Mouse (Mus musculus) heart, adult 10 weeks (tissue): ENCODE data around the gene Aspn. TPM values are rescaled to one million over a fixed set of nuclear protein-coding genes. Genes with fewer than 3 reads are reported as not detected.

Source experiments
- polyA plus RNA-seq: library from polyadenylated mRNA; stranded (reverse); fragments of 350-450 nt; fragmentation: Illumina TruSeq; extraction: RNeasy Lipid Tissue Mini Kit (QIAGEN cat#74804); gene quantifications from one replicate; pipeline ENCODE4 v1.2.3, GENCODE M21; 2014; ENCODE audit warnings: low read depth, low replicate concordance

The Aspn gene
- 21.4 TPM for polyA plus RNA-seq

GRCm38 (mm10) chr13:49544279-49544678 is at the start of gene Aspn:
TSS of gene Aspn (plus strand) at chr13:49544443.

DNA sequence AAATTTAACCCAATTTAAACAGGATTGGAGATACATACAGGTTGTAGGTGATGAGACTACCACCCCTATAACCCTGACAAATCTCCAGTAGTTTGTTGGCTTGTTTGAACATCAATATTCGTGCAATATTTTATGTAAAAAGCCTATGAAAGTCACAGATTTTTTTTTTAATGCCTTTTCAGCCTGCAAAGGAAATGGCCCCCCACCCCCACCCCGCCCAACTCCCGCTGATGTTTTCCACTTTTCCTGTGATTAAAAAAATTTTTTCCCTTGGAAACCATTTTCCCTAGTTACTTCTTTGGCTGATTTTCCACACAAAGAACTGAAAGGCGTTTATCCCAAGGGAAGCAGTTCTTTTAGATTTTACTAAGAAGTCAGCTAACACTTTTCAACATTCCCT is 39.7 kb upstream of the Aspn start, which contains the start of gene Ecm2:
Ecm2 (plus strand) TSS at position 301 of the 400 bp plus-strand sequence.

GRCm38 (mm10) chr13:49581541-49582530 is 37.6 kb downstream of the Aspn start, which contains the start of gene Omd:
TSS of gene Omd (plus strand) at chr13:49582462.

DNA sequence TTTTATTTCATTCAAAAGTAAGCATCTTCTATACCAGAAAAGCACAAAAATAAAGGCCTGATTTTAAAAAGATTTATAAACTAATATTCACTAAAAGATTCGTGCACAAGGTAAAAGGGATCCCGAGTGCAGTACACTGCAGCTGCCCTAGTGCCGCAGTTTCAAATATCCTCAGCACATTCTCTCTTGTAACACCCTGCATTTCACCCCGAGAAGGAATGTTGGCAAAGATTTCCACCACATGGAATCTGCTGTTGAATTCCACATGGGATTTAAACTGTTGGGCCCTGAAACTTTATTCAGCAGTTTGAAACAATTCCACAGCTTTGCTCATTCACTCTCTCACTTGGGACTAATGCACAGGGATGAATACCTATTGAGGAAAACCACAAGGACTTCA is 63.5 kb downstream of the Aspn start, which contains the start of gene Ogn:
Ogn (plus strand) TSS at position 333 of the 400 bp plus-strand sequence.

Other genes with a start within 250 kb of the Aspn start
- 1.0 TPM for gene Fgd3, start 224.1 kb upstream of the Aspn start, polyA plus RNA-seq
- gene Bicd2, start 202.9 kb upstream of the Aspn start, polyA plus RNA-seq, result 76.1 TPM
- 7.1 TPM for gene Ippk, start 123.2 kb upstream of the Aspn start, polyA plus RNA-seq
- gene Tes3-ps, start 51.1 kb upstream of the Aspn start, polyA plus RNA-seq, result not detected
- gene Ecm2, start 39.6 kb upstream of the Aspn start, polyA plus RNA-seq, result 24.3 TPM
- 1.7 TPM for gene Omd, start 38.0 kb downstream of the Aspn start, polyA plus RNA-seq
- 119 TPM for gene Ogn, start 63.6 kb downstream of the Aspn start, polyA plus RNA-seq
- 4.2 TPM for gene Cenpp, start 108.3 kb downstream of the Aspn start, polyA plus RNA-seq
- gene Nol8, start 108.6 kb downstream of the Aspn start, polyA plus RNA-seq, result 10.6 TPM
- gene Iars, start 137.7 kb downstream of the Aspn start, polyA plus RNA-seq, result 36.2 TPM